Mouse (Mus musculus) monocyte, adult 2 months (primary cell): ENCODE measurements at regions not wholly inside any gene's neighbourhood (a gene's known extent, or its start where the extent isn't known, plus 50 kb on each side); places are given as distances from the start of the nearest gene placed in this dataset.
"Not testable (repeated sequence)": the region's sequence is repeated elsewhere in the genome, so short reads cannot be mapped to it uniquely, and the experiment has no call there.

Experiments used
- DNase-seq, 2 experiments: peaks; one replicate each; pipeline ENCODE4 v3.0.0; 2022; ENCODE audit warnings: low spot score in 2 of 2, low read depth in 1 of 2

DNA sequence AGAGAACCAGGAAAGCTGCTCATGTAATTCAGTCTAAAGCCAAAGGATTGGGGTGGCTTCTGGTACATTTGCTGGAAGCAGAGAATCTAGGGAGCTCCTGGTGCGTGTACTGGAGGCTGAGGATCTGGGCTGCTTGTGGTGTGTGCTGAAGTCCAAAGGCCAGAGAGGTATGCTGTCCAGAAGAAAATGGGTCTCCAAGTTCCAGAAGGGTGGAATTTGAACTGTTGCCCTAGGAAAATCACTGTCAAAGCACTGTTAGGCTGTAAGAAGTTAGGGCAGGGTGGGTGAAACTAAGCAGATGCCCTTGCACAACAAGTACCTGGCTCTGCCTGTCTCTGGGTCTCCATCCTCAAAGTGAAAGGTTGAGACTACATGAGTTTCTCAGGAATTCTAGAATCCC lies 201.9 kb upstream of the Serp2 start:
- DNase-seq, result no peak

DNA sequence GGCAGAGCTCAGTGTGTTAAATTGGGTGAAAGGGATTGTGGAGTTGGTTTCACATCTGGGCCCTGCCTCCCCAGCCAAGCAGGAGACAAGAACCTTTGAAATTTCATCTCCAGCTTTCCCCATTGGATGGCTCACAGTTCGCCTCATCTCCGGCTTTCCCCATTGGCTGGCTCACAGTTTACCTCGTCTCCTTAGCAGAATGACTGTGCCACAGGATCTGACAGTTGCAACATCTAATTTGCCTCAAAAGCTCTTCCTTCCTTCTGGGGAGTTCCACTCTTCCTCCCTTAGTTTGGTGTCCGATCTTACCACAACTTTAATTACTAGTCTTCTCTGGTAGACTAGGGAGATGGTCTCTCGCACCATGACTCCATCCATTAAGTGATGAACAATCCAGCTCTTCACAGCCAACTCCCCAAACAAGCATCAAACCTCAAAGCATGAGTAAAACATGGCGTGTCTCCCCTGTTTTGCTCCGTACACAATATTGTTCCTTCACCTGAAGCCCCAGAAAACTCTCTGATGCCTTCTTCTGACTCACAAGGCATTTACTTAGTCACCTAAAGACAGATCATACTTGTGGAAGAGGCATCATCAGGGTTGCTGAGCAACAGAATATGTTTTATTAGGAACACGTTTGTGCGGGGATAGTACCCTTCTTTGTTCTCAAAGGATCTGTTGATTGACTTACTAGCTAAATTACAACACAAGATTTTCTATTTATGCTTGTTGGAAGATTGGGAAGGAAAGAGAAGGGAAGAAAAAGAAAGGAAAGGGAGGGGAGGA lies 199.1 kb upstream of the Serp2 start:
- DNase-seq, result no peak

DNA sequence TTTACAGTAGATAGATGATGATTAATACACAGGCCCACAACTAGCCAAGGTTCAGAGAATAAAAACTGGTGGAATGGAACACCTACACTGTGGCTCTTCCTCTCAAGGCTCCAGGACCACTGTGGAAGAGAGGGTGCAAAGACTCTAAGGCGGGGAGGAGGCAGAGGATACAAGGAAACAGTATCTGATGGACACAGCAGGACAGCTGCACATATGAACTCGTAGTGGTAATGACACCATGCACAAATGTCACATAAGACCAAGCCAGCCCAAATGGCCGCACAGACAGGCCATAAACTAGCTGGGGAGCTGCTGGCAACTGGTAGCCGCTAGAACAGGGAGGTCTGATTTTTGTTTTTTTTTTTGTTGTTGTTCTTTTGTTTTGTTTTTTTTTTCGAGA lies 197.0 kb upstream of the Serp2 start:
- no peak for DNase-seq

DNA sequence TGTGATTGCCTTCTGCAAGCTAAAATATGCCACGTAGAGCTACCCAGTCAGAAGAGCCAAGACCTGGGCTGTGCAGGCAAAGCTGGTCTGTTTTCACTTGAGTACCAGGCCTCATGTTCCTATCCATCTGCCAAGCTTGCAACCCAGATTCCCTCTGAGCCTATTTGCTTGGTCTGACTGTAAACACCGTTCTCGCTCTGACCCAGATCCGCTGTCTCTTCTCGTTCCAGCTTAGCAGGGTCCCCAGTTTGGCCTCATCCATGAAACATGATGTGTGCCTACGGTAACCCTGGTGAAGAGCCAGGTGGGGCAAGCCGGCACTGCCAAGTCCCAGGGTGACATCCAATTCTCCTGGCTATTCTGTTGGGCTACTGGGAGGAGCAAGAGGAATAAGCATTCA lies 192.5 kb upstream of the Serp2 start:
- no peak for DNase-seq

DNA sequence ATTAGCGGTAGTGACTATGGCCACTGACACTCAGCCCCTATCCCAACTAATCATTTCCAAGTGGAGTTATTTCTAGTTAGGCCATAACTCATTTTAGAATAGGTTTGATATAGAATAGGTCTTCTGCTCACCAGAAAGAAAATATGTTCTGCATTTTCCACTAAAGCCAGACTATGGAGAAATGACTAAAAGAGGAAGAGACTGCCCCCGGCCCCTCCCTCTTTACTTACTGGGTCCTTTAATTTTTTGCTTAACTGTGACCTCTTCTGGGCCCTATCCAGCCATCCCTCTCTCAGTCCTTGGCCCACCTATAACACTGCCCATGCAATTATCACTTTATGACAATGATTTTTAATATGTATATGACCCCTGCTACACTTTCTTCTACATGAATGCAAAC lies 192.0 kb upstream of the Serp2 start:
- no peak for DNase-seq

DNA sequence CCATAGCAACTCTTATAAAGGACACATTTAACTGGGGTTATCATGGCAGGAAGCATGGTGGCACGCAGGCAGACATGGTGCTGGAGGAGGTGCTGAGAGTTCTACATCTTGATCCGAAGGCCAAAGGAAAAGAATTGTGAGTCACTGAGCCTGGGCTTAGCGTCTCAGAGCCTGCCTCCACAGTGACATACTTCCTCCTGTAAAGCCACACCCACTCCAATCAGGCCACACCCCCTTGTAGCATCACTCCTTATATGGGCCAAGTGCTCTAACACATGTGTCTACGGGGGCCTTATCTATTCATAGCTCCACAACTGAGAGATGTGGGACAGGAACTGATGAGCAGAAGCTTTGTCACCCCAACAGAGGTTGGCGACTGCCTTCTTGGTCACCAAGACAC lies 191.1 kb upstream of the Serp2 start:
- no peak for DNase-seq

DNA sequence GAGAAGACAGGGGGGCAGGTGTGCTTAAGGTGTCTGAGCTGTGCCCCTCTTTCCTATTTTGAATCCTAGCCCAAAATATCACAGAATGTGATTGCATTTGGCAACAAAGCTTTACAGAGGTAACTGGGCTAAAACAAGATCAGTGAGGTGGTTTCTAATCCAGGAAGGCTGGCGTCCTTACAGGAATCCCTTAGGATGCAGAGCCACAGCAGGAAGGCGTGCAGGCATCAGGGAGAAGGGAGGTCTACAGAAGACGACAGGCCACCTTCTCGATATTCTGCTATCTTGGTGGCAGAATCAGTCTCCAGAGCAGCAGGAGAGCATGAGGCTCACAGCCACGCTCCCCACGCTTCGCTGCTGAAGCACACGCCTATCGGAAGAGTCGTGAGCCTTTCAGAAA lies 189.6 kb upstream of the Serp2 start:
- DNase-seq, result no peak

DNA sequence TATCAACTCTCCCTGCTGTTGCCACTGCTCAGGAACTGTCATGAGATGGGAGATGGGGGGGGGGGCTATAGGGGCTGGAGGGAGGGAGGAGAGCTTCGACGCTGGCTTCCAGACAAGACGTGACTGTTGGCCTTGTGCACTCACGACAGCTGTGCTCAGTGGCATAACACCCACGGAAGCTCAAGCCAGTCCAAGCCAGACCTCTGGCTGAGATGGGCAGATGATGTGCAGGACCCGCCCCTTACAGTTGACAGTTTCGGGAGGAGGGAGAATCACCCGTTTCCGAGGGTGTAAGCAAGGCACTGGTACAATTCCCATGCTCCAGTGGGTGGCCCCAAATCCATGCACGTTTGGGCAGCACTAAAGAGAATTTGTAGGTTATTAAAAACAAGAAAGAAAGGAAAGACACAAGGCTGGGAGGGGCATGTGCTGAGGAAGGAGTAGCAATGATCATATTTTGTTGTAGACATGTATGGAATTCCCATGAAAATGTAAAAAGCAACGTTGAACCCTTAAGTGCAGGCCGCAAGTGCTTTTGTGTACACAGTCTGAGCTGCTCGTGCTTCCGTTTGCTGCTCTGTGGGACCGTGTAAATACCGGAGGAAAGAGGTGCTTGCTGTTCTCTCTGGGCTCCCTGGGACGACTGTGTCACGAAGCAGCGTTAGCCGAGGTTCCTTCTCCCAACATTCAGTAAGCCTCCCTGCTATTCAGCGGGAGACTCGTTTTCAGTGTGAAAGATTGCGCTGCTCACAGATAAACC lies 188.2 kb upstream of the Serp2 start:
- DNase-seq, result no peak

DNA sequence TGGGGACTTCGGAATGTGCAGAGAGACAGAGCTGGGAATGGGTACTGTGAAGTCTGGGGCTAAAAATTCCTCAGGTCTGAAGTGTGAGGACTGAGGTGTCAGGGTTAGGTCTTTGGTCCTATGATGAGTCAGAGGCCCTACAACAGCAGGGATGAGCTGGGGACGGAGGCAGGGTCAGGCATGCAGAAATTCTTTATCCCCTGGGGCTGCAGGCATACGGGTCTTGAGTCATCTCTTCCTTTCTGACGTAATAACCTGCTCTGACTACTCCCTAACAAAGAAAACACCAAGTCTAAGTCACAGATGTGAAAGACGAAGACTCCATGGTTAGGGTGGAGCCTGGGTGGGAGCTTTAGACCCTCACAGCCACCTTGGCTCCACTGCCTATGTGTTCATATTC lies 185.6 kb upstream of the Serp2 start:
- no peak for DNase-seq

DNA sequence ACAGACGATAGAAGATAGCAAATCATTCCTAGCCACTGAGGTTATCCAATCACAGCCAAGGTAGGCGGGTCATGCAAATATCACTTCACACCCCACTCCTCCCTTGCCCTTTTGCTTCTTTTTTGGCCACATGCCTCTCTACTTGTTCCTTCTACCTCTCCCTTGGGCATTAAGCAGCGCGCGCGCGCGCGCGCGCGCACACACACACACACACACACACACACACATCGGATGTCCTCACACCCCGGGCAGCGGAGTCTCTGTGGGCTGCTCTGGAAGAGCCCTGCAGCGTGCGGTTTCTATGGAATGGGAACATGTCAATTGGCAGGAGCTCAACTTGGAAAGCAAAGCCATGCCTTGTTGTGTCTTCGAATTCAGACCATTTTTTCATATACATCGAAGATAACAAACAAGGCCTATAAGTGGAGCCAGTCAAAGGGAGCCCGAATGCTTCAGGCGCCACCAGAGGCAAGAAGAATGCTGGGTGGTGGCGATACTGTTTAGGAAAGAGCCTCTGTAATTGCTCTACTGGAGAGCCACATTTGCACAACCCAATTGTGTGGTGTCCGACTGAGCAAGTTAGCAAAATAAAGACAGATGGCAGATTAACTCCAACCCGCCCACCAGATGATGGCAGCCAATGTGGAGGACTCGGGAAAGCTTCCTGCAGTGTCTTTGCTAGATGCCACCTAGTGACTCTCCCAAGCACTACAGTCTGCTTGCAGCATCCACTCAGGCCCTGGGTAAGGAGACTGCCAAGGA lies 183.3 kb upstream of the Serp2 start:
- DNase-seq, result no peak

DNA sequence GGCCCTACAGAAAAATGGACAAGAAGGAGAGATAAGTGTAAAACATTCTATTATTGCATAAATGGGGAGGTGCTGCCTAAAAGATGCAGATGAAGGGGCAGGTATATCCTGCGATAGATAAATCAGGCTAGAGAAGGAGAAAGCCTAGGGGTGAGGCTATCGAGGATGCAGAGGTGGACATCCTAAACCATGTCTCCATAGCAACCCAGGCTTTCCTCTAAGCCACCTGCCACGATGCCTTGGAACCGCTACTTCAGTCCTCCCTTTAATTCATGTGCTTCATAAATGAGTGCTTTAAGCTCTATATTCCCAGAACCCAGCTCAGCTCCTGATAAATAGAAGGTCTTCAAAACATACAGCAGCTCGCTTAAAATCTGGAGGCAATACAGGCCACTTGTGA lies 179.3 kb upstream of the Serp2 start:
- DNase-seq, result no peak

DNA sequence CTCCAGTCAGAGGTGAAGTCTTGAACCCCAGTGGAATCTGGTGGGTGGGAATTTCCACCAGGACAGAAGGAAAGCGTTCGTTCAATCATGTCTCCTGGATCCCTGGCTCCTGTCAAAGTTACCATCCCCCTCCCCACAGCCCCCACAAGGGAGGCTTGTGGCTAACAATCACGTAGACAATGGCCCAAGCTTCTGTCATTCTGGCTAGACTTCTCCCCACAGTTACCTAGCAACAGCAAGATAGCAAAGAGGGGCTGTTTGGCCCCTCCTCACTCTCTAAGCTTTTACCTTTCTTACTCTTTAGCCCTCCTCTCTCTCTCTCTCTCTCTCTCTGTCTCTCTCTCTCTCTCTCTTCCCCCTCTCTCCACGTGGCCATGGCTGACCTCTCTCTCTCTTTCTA lies 178.4 kb upstream of the Serp2 start:
- DNase-seq, result no peak

DNA sequence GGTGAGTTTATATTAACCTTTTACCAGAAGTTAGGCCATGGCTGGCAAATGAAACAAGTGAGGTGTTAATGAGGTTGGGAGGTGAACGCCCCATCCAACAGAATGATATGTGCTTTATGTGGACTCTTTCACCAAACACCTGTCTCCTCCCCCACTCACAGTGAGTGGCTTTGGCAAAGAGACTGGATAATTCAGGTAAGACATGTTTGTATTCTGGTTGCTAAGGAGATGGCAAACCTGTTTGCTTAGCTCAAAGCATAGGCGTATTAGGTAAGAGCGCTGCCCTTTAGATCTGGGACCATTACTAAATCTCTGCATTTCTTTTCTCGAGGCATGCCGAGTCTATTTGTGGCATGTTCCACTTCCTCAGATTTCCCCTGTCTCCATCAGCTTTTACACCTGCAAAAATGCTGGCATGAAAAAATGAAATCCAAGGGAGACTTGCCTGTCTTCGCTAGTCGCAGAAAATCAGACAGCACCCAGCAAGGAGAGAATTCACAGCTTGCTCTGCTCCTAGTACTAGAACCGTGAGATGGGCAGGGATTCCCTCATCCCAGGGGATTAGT lies 176.7 kb upstream of the Serp2 start:
- no peak for DNase-seq

DNA sequence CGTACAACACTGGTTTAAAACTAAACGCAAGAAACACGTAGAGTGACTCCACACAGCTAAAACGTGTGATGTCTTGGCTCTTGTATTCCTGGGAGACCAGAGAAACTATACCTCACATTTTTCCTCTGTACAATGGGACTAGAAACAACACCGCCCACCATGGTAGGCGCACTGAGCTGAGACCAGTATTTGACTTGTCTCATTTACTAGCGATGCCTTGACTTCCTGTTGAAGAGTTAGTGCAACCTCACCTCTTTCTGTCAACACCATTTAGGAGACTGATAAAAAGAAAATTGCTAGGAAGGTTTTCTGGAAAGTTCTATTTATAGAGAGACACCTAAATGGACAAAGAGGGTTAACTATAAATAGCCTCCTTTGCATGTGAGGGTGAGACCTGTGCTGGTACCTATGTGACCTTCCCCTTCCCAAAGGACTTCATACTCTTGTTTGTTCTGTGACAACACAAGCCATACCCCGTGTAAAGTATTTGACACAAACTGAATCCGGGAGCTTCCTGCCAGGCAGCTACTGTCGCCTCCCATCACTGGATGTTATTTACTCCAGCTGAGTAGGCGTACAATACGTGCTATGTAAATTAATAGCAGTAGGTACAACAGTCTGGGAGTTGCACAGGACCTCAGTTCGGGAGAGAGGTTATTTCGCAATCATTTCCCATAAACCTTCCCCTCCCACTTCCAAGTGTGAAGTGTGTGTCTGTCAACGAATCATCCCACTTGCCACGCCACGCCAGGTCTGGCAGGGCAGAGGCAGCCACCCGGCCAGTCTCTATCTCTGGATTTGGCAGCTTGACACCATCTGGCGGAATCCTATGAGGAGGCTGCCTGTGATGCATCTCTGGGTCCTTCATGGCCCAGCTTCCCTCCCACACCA lies 174.7 kb upstream of the Serp2 start:
- DNase-seq, result no peak

DNA sequence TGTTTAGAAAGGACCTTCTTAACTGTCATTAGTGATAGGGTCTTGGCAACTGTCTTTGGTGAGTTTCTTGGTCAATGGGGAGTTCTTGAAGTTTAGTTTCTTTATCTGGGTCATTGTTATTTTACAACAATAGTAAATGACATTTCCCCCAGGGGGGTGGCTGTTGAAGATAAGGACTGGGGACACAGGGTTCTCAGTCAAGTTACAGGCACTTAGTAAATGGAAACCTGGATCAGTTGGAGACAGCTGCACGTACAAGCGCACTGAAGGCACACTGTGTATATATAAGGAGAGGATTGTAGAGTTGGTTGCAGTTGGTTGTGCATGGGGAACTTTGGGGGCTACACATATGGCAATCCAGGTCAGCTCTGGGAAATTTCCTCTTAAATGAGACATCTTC lies 169.2 kb upstream of the Serp2 start:
- no peak for DNase-seq

DNA sequence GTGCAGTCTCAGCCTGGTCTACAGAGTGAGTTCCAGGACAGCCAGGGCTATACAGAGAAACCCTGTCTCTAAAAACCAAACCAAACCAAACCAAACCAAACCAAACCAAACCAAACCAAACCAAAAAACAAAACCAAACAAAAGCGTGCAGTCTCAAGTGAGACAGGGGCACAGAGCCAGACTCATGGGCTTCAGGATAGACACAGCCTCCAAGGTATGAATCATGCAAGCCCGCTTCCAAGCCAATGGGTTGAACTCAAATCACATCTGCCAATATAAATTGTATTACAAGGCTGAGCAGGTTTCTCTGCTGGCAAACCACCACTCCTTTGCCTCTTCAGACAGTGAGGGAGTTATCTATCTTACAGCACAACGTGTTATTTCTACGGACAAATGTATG lies 168.5 kb upstream of the Serp2 start:
- not testable (repeated sequence) for DNase-seq

DNA sequence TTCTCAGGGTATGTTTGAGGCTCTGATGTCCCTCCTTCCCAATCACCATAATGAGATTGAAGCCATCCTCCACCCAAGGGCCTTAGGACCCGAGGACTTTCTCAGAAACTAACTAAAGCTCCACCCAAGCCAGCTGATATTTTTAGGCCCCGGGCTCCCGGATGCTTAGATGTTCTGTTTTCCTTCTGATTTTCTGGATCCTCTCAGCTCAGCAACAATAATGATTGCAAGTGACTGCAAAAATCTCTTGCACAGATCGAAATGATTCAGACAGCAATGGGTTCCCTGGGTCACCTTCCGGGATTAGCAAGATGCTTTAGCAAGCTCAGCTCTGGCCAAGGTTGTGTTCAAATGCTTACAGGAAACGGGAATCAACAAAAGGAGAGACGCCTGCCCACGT lies 168.1 kb upstream of the Serp2 start:
- DNase-seq, result no peak

DNA sequence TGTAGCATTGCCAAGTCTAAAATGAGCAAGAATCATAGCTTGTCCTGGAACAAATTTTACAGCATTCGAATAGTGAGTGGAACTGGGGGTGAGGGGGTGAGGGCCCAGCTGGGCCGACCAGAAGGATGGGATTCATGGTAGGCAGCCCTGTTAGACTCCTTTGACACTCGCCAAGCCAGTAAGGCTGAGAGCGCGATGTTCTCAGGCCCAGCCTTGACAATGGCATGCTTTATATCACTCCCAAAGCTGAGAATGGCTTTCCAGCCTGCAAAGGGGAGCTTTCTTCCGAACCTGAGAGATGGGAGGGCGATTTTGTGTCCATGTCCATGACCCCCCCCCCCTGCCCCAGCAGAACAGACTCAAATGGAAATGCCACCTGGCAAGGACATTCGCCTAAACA lies 167.7 kb upstream of the Serp2 start:
- DNase-seq, result no peak

DNA sequence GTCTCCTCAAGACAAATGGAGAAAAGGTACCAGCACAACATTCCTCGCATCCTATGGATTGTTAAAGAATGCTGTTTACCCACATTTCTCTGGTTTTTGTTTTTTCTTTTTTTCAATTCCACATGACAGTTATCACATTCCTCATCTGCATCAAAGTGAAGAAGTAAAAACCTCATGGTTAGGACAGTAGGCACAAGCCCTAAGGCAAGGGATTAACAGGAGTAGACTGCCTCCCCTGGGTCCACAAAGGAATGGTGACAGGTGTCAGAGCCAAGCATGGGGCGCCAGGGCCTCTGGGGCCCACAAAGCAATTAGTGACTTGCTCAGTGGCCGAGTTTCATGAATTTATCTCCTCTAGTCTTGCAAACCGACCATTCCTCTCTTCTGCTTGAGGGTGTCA lies 166.9 kb upstream of the Serp2 start:
- no peak for DNase-seq

DNA sequence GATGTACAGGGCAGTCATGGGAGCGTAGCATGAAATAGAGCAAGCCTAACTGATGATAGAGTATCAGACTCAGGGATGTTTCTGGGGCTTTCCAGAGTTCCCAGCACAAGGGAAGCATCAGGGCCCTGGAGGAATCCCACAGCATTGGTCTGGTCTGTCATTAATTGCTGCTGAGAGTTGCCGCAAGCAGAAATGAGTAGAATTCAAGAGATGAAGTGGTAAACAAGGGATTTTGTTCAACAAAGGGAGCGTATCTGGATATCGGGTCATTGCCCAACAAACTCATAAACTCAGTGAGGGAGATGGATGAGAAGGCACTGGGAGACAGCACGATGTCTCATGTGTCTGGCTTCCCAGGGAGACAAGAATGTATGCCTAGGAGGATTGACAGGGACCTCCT lies 165.6 kb upstream of the Serp2 start:
- DNase-seq, result no peak

DNA sequence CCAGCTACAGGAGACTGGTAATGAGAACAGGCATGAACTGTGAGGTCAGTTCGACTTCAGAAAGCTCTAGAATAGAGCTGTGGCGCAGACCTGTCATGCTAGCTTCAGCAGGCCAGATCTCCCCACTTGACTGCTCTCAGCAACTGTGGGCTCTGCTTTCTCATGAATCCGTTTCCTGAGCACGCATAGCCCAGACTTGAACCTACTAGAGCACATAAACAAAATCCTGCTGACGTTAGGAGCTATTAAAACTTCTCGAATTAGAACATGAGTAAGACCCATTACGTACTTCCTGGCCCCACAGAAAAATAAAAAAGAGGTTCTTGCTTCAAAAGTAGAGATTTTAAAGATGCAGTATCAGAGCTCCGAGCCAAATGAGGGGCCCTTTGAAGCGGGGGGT lies 165.1 kb upstream of the Serp2 start:
- no peak for DNase-seq
